Mouse (Mus musculus) testis, adult 2 months (tissue): ENCODE results near the gene Ghitm.

Experiments
- CTCF ChIP-seq: fragments of 200-500 bp; IDR thresholded peaks from 2 replicates; pipeline ENCODE4 v1.5.1; 2012; ENCODE audit warnings: low read depth, mild to moderate bottlenecking, inconsistent platforms, low read length, moderate library complexity; ENCODE audit not compliant: control insufficient read depth, insufficient read depth, insufficient replicate concordance
- POLR2A ChIP-seq: fragments of 200-500 bp; IDR thresholded peaks from 2 replicates; pipeline ENCODE4 v1.6.1; 2012; ENCODE audit warnings: low read depth, mild to moderate bottlenecking, inconsistent platforms, low read length, moderate library complexity; ENCODE audit not compliant: control insufficient read depth

DNA sequence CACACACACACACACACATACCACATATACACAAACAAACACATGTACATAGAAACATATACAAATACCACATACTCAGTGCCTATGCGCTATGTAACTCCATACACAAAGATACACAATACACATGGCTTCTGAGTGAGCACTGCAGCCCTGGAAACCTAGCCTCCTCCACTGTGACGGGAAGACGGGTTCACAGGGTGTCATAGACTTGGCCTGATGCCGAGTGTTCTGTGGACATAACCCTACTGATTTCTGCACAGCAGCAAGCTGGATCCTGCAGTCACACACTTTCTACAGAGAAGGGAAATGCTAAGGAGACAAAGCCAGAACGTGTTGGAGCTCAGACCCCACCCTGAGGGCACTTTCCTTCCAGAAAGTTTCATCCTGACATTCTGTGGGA lies 30.3 kb downstream of the Ghitm start:
- TF ChIP-seq POLR2A (no peak), CTCF (no peak)
